Mouse (Mus musculus) activated CD4-positive, CD25-positive, alpha-beta regulatory T cell, adult 9 weeks (primary cell): ENCODE data around the gene Itprip. TPM values are rescaled to one million over a fixed set of nuclear protein-coding genes. Genes with fewer than 3 reads are reported as not detected.

ENCODE experiments used
- polyA plus RNA-seq: library from polyadenylated mRNA; unstranded; fragments of 100-300 nt; shearing (Covaris generic); gene quantifications from one replicate; pipeline ENCODE4 v1.2.1, GENCODE M21; 2017

Gene Itprip
- polyA plus RNA-seq = 46.4 TPM

DNA sequence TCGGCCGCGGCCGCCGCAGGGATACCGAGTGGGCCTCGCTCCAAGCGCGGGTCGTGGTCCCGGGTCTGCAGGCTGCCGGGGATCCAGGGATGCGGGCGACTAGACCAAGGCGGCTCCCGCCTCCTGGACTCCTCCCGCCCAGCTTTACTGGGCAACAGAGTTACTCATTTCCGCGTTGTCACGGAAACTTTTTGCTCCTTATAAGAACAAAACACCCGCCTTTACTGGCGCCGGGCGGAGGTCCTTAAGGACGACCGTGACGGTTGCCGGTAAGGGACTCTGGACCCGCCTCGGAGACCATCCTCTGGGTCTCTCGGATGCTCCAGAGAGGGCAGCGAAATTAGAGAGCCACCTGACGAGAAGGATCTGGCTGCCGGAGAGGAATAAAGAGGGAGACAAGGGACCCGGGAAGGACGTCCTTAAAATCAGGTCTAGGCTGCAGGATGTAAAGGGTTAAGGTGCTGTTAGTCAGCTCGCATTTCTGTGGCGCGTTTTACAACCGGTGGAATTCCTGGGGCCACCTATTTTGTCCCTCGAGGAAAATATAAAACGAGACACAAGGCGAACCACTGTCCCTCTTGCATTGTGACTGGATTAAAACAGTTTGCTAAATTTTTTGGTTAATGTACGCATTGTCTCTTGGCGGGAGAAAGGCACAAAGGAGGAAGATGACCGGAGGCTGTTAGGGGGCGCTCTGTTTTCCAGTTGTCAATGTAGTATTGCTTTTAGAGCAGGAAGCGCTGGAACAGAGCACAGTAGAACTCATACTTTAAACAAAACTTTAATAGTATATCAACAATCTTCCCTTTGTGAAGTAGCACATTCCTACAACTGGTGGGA, at the start of gene Itprip, which contains the start of gene Cfap43:
Itprip (minus strand) TSS at position 174 of the 840 bp plus-strand sequence.
Cfap43 (minus strand) TSS at position 162 of the 840 bp plus-strand sequence.

DNA sequence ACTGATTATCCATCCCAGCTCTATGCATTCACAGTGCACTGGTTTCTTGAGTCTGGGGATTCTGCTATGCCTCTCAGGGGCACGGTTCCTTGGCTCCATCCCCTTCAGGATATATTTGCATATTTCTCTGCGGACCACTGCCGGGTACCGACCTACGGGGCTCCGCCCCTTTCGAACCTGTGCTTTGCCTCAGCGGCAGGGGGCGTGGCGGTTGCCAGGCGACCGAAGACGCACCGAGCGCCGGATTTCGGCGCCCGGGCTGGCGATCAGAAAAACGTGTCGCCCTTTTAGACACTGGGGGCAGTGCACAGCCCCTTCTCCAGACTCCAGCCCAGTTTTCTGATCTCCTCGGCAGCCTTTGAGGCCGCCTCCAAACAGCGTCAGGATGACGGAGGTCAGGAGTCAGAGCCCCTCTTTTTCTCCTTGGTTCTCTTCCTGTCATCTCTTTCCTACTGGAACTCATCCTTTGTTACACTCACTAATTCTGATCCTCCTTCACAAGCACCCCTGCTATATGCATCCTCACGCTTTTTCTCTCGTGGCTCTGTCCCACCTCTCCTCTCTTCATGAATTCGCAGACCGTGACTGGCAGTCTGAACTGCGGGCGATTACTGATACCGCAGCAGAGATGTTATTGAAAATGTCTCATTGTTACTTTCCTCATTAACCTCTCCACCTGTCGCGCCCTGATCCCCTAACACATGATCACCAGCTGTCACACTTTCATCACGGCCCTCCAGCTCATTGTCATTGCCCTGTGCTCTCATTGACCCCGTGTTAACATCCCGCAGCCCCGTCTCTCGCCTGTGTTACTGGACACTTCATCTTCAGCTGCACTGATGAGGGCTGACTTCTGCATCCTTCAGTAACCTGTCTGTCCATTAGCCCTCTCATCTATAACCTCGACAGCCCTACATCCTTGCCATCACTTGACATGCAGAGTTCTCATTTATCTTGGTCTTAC, 18.6 kb upstream of the Itprip start, which contains the start of gene Cfap58:
Cfap58 (plus strand) TSS at position 233 of the 964 bp plus-strand sequence.

DNA sequence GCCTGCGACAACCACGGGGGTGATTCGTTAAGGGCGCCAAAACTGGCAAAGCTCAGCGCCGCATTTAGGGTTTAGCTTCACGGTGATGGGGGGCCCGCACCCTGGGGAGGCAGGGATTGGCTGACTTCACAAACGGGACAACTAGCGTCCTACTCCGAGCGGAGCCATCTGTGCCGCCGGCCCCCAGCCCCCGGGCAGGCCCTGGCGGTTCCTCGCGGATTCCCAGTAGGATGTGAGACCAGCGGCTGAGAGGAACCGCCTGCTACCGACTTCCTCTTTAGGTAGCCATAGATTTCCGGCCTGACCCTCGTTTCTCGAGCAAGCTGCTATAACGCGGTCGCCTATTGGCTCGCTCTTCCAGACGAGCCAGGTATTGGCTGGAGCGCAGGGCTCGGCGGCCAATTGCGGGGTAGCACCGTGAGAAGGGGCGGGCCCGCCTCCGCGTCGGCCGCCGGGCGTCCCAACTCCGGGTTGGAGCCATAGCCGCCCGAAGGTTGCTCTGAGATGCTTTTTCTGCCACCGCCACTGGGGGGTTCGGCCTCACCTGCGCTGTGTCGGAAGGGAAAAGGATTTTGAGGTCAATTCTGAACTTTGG, 53.6 kb downstream of the Itprip start, which contains the start of gene Gsto2:
Gsto2 (plus strand) TSS at position 182 of the 595 bp plus-strand sequence.

DNA sequence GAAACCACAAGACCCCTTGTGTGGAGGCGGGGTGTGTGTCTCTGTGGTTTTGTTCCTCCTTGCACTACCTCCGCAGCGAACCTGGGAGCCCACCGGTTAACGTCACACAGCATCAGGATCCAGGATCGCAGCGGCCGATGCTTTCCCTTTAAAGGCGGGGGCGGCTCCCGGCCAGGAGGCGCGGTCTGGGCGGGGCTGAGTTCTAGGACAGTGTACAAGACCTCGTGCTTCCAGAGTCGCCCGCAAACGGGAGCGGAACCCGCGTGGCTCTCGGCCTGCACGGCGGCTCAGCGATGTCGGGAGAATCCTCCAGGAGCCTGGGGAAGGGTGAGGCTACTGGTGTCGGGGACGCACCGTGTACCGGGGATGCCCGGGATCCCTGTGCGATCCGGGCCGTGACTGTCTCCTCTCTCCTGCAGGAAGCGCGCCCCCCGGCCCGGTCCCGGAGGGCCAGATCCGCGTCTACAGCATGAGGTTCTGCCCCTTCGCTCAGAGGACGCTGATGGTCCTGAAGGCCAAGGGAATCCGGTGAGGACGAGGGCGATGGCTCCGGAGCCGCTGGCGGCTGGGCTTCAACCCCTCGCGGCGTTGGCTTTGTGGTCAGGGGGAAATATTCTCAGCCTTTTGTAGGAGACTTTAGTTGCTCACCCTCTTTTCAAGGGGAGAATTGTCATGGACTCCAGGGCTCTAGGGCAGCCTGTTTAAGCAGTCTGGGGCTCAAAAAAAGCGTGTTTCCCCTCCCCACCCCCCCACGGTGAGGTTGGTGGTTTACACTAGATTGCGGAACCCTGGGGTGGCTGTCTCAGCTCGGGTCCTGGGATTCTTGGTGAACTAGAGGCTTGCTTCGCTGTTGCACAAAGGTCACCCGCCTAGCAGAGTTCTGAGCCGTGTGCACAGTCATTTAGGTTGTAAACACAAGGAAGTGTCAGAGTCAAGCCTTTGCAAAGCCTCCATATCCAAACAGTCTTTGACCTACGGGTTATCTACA, 64.0 kb downstream of the Itprip start, which contains the start of gene Gsto1:
Gsto1 (plus strand) TSS at position 175 of the 988 bp plus-strand sequence.

Other genes with a start within 250 kb of the Itprip start
- gene Col17a1, start 227.2 kb downstream of the Itprip start, polyA plus RNA-seq = not detected
- 181 TPM for gene Sfr1, start 187.6 kb downstream of the Itprip start, polyA plus RNA-seq
- gene Gsto1, start 64.3 kb downstream of the Itprip start, polyA plus RNA-seq = 82.3 TPM
- gene Gsto2, start 53.8 kb downstream of the Itprip start, polyA plus RNA-seq = not detected
- gene Cfap43, start within 50 bp of the Itprip start, polyA plus RNA-seq = 0.20 TPM
- gene Cfap58, start 18.4 kb upstream of the Itprip start, polyA plus RNA-seq = not detected